Mouse (Mus musculus): ENCODE data around the gene Cd276. TPM values are rescaled to one million over a fixed set of nuclear protein-coding genes. Genes with fewer than 3 reads are reported as not detected.

The Cd276 gene
- polyA plus RNA-seq, 1 experiment from 2014 or later, result 1.9 TPM

DNA sequence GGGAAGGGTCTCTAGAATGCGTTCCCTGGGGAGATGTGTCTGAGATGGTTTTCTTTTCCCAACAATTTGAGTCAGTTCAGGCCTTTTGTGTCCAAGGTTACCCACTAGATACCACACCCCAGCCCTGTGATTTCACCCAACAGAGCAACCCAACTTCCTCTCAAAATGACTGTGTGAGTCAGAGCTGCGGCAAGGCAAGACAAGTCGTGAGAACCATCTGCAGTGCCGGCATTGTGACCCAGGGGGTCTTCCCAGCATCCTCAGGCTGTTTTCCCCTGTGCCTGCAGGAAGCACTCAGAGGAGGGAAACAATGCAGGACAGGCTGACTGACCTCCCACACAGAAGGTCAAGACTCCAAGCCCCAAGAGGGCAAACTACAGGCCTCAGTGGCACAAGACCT, 6.3 kb downstream of the Cd276 start:
- Histone ChIP-seq H3K27ac (no peak overlapping the region), H3K4me2 (no peak overlapping the region), H3K36me3 (no peaks in the 10 kb centered on the region), H3K9ac (no peak overlapping the region), H3K4me1 (replicated peaks) (no peaks in the 10 kb centered on the region; the same call in 1 of the 2 replicates), H3K4me3 (replicated peaks) (no peak overlapping the region), H3K9me3 (replicated peaks) (no peaks in the 10 kb centered on the region), H3K27me3 (peaks cover 30% of the 10 kb centered on the region)
- ATAC-seq (ENCODE audit: low read depth) (no peak), DNase-seq (no peak)
- WGBS (ENCODE audit: insufficient replicate concordance), result 35% methylated on average over 4 of the region's 4 CpGs

- H3K4me3 ChIP-seq (replicated peaks), result no peak overlapping the region
- 74% methylated on average over 11 of the region's 11 CpGs for WGBS (ENCODE audit: insufficient replicate concordance)
- H3K9ac ChIP-seq, result no peak overlapping the region
- peaks cover 4% of the 10 kb centered on the region for H3K4me1 ChIP-seq (replicated peaks)
- no peak overlapping the region for H3K27ac ChIP-seq
- peaks cover 9% of the 10 kb centered on the region for H3K27me3 ChIP-seq
- H3K36me3 ChIP-seq, result no peaks in the 10 kb centered on the region
- ATAC-seq (ENCODE audit: low read depth), result no peak
- DNase-seq, result no peak
- no peaks in the 10 kb centered on the region for H3K9me3 ChIP-seq (replicated peaks)
- no peak overlapping the region for H3K4me2 ChIP-seq
Observed at GRCm38 (mm10) chr9:58546630-58547360, 8.4 kb downstream of the Cd276 start.

DNA sequence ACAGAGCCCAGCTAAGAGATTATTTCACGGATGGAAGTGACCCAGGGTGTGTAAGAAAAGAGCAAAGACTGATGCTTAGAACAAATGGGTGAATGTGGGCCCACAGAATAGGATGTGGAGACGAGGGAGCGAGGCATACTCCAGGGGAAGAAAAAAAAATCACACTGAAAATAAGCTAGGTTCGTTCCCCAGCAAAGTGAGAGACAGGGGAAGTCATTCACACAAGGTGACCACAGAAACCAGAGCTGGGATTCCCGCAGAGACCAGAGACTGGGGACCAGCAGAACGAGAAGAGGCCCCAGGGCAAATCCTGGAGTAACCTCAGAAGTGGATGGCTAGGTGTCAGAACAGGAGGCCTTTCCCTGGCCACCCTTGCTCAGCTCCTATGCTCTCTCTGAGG, 9.8 kb downstream of the Cd276 start:
- Histone ChIP-seq H3K9ac (no peak overlapping the region), H3K4me1 (replicated peaks) (peaks cover 17% of the 10 kb centered on the region), H3K27ac (no peak overlapping the region), H3K4me2 (no peak overlapping the region), H3K27me3 (no peaks in the 10 kb centered on the region; the same call in 1 of the 2 replicates), H3K9me3 (replicated peaks) (no peaks in the 10 kb centered on the region), H3K4me3 (replicated peaks) (no peak overlapping the region), H3K36me3 (no peaks in the 10 kb centered on the region)
- 26% methylated on average over 6 of the region's 6 CpGs for WGBS (ENCODE audit: insufficient replicate concordance)
- ATAC-seq (ENCODE audit: low read depth), result no peak
- no peak for DNase-seq

DNA sequence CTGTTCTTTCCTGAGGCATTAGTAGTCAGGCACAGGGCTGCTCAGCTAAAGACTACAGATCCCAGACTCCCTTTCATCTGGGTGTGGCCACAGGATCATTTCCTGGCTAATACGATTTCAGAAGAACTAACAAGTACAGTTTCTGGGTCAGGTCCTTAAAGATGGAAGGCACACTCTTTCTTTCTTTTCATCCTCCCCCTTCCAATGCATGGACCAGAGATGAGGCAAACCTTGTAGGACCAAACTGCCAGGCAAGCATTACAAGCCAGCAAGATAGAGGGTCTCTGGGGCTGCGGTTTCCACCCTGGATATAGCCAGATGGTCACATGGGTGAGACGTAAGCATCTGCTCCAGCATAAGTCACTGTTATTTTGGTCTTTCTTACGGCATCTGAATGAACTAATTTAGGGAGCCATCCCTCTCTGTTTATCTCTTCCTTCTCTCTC, 10.3 kb downstream of the Cd276 start:
- 45% methylated on average over 4 of the region's 4 CpGs for WGBS (ENCODE audit: insufficient replicate concordance)
- Histone ChIP-seq H3K9ac (no peak overlapping the region), H3K4me1 (replicated peaks) (peaks cover 18% of the 10 kb centered on the region), H3K27ac (no peak overlapping the region), H3K27me3 (no peaks in the 10 kb centered on the region; the same call in 1 of the 2 replicates), H3K4me3 (replicated peaks) (no peak overlapping the region), H3K4me2 (no peak overlapping the region), H3K9me3 (replicated peaks) (no peaks in the 10 kb centered on the region), H3K36me3 (no peaks in the 10 kb centered on the region)
- ATAC-seq (ENCODE audit: low read depth) (no peak), DNase-seq (no peak)

DNA sequence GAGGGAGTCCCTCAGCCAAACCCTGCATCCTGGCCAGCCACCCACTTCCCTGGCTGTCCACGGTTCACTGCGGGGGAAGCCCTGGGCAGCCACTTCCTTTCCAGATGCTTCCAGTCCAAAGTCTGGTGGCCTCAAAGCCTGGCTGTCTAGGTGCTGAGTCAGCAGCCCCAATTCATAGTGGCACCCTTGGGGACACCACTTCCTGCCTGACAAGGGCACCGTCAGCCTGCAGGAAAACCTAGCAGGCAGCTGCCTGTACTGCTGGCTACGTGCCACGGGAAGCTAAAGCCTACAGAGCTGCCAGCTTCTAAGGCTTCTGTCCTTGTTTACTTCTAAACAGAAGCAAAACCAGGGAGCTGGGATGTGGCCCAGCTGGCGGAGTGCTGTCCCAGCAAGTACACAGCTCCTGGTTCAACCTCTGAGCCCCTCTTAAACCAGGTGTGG, 13.3 kb downstream of the Cd276 start:
- Histone ChIP-seq H3K9me3 (replicated peaks) (no peaks in the 10 kb centered on the region), H3K4me3 (replicated peaks) (no peak overlapping the region), H3K4me2 (no peak overlapping the region), H3K27ac (no peak overlapping the region), H3K9ac (no peak overlapping the region), H3K27me3 (no peaks in the 10 kb centered on the region; the same call in 1 of the 2 replicates), H3K4me1 (replicated peaks) (peaks cover 22% of the 10 kb centered on the region), H3K36me3 (no peaks in the 10 kb centered on the region)
- WGBS (ENCODE audit: insufficient replicate concordance), result 24% methylated on average over 6 of the region's 6 CpGs
- peak; percentile 37 for DNase-seq
- peak; percentile 57 for ATAC-seq (ENCODE audit: low read depth)

DNA sequence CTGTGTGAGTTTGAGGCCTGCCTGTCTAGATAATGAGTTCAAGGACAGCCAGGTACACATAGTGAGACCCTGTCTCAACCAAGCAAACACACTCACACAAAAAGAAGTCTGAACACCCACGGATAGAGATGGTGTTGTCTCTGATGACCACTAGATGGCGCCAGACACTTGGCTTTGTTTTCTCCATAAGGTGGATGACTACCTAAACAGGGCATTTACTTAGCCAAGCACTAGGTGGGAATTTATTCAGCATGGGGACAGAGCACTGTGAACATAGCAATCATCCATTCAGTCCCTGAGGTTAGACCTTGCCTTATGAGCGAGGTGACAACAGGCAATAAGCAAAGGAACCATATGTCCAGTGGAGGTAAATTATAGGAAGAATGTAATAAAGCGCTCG, 15.4 kb downstream of the Cd276 start:
- no peaks in the 10 kb centered on the region for H3K27me3 ChIP-seq
- no peaks in the 10 kb centered on the region for H3K9me3 ChIP-seq (replicated peaks)
- no peak overlapping the region for H3K4me3 ChIP-seq (replicated peaks)
- no peak overlapping the region for H3K27ac ChIP-seq
- no peak overlapping the region for H3K9ac ChIP-seq
- H3K4me2 ChIP-seq, result no peak overlapping the region
- peaks cover 22% of the 10 kb centered on the region for H3K4me1 ChIP-seq (replicated peaks)
- ATAC-seq (ENCODE audit: low read depth), result no peak
- 41% methylated on average over 5 of the region's 5 CpGs for WGBS (ENCODE audit: insufficient replicate concordance)
- peak; percentile 20 for DNase-seq
- H3K36me3 ChIP-seq, result no peaks in the 10 kb centered on the region

GRCm38 (mm10) chr9:58537774-58538173, 17.5 kb downstream of the Cd276 start:
- ATAC-seq (ENCODE audit: low read depth), result no peak
- Histone ChIP-seq H3K27ac (no peak overlapping the region), H3K27me3 (no peaks in the 10 kb centered on the region), H3K4me1 (replicated peaks) (peaks cover 22% of the 10 kb centered on the region), H3K9me3 (replicated peaks) (no peaks in the 10 kb centered on the region), H3K4me2 (no peak overlapping the region), H3K4me3 (replicated peaks) (no peak overlapping the region), H3K36me3 (no peaks in the 10 kb centered on the region), H3K9ac (no peak overlapping the region)
- 20% methylated on average over 3 of the region's 3 CpGs for WGBS (ENCODE audit: insufficient replicate concordance)
- no peak for DNase-seq

DNA sequence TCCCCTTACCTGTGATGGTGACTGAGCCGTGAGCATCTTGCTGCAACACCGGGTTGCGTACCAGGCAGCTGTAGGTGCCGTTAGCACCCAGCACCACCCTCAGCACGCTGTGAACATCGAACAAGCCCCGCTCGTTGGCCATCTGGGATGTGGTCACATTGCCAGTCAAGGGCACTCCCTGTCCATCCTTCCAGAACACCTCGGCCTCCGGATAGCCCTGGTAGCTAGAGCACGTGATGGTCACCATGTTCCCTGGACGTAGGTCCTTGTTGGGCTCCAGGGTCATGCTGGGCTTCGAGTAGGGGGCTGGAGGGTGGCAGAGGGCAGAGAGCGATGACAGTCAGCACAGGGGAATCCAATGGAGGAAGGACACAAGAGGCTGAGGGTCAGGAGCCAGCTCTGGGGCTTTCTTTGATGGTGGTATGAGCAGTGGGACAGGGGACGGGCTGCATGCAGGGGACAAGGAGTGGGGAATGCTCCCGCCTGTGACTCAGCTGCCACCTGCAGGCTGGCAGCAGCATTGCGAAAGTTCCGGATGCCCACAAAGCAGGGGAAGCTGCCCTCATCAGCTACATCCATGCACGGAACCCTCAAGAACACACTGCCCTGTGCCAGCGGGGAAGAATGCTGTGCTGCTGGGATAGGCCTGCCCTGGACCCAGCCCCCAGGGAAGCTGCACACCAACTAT, 19.6 kb downstream of the Cd276 start:
- DNase-seq (no peak), ATAC-seq (ENCODE audit: low read depth) (no peak)
- H3K4me3 ChIP-seq (replicated peaks), result no peak overlapping the region
- no peaks in the 10 kb centered on the region for H3K27me3 ChIP-seq
- H3K9ac ChIP-seq, result no peak overlapping the region
- 67% methylated on average over 20 of the region's 20 CpGs for WGBS (ENCODE audit: insufficient replicate concordance)
- H3K27ac ChIP-seq, result no peak overlapping the region
- H3K9me3 ChIP-seq (replicated peaks), result no peaks in the 10 kb centered on the region
- 0 out of 2 replicates have a peak, but pooled peaks cover 6% of the 10 kb centered on the region for H3K4me1 ChIP-seq (replicated peaks)
- no peak overlapping the region for H3K4me2 ChIP-seq
- H3K36me3 ChIP-seq, result no peaks in the 10 kb centered on the region

GRCm38 (mm10) chr9:58534766-58535165, 20.5 kb downstream of the Cd276 start:
- WGBS (ENCODE audit: insufficient replicate concordance), result 24% methylated on average over 1 of the region's 1 CpGs
- no peak for DNase-seq

GRCm38 (mm10) chr9:58533322-58533721, 21.9 kb downstream of the Cd276 start:
- 68% methylated on average over 6 of the region's 6 CpGs for WGBS (ENCODE audit: insufficient replicate concordance)
- Histone ChIP-seq H3K9me3 (replicated peaks) (no peaks in the 10 kb centered on the region), H3K27me3 (no peaks in the 10 kb centered on the region), H3K4me3 (replicated peaks) (no peak overlapping the region), H3K27ac (no peak overlapping the region), H3K4me1 (replicated peaks) (0 out of 2 replicates have a peak, but pooled peaks cover 4% of the 10 kb centered on the region), H3K9ac (no peak overlapping the region), H3K4me2 (no peak overlapping the region), H3K36me3 (no peaks in the 10 kb centered on the region)
- no peak for ATAC-seq (ENCODE audit: low read depth)
- no peak for DNase-seq

More at GRCm38 (mm10) chr9:58534766-58535165, 20.5 kb downstream of the Cd276 start:
- H3K4me3 ChIP-seq (replicated peaks), result no peak overlapping the region
- H3K4me2 ChIP-seq, result no peak overlapping the region
- H3K36me3 ChIP-seq, result no peaks in the 10 kb centered on the region
- H3K27me3 ChIP-seq, result no peaks in the 10 kb centered on the region
- 0 out of 2 replicates have a peak, but pooled peaks cover 4% of the 10 kb centered on the region for H3K4me1 ChIP-seq (replicated peaks)
- H3K27ac ChIP-seq, result no peak overlapping the region
- no peak overlapping the region for H3K9ac ChIP-seq
- no peaks in the 10 kb centered on the region for H3K9me3 ChIP-seq (replicated peaks)
- ATAC-seq (ENCODE audit: low read depth), result no peak

DNA sequence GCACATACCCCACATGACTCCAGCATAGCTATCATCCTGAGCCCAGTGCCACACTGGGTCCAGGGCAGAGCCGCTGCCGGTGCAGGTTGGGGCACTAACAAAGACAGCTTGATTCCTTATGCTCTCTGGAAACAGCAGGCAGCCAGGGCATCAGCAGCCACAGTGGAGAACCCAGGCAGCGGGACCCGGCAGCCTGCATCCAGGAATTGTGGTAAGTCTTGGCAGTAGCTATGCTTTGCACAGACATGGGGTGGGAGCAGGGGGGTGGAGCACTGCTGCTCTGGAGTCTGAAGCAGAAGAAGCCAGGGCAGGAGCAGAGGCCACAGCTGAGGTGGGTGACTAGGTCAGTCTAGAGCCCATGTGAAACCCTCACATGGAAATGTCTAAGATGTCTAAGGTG, 23.0 kb downstream of the Cd276 start:
- H3K9me3 ChIP-seq (replicated peaks), result no peaks in the 10 kb centered on the region
- ATAC-seq (ENCODE audit: low read depth) (no peak), DNase-seq (no peak)
- no peak overlapping the region for H3K9ac ChIP-seq
- no peak overlapping the region for H3K4me3 ChIP-seq (replicated peaks)
- no peaks in the 10 kb centered on the region for H3K27me3 ChIP-seq
- H3K4me2 ChIP-seq, result no peak overlapping the region
- WGBS (ENCODE audit: insufficient replicate concordance), result 76% methylated on average over 4 of the region's 4 CpGs
- no peak overlapping the region for H3K27ac ChIP-seq
- H3K4me1 ChIP-seq (replicated peaks), result no peaks in the 10 kb centered on the region
- H3K36me3 ChIP-seq, result no peaks in the 10 kb centered on the region
